Mouse (Mus musculus) myocyte (in vitro differentiated cells): ENCODE measurements at regions not wholly inside any gene's neighbourhood (a gene's known extent, or its start where the extent isn't known, plus 50 kb on each side); places are given as distances from the start of the nearest gene placed in this dataset.

ENCODE experiments used
- H3K27me3 ChIP-seq: one replicate; pipeline ENCODE4 v1.6.1; 2011; ENCODE audit not compliant: control insufficient read depth, insufficient read depth, insufficient read length
- H3K36me3 ChIP-seq: one replicate; pipeline ENCODE4 v1.6.1; 2011; ENCODE audit not compliant: control insufficient read depth, insufficient read depth
- H3K4me2 ChIP-seq: one replicate; pipeline ENCODE4 v1.6.1; 2011; ENCODE audit warnings: low read depth, control low read depth
- H3K4me3 ChIP-seq: one replicate; pipeline ENCODE4 v1.5.1; 2011; ENCODE audit warnings: mild to moderate bottlenecking, control low read depth, moderate library complexity
- H3K79me2 ChIP-seq: one replicate; pipeline ENCODE4 v1.6.1; 2011; ENCODE audit not compliant: control insufficient read depth, insufficient read depth
- H3ac ChIP-seq: one replicate; pipeline ENCODE4 v1.6.1; 2011; ENCODE audit not compliant: control insufficient read depth, insufficient read length
- CEBPB ChIP-seq: IDR thresholded peaks from 2 replicates; pipeline ENCODE4 v1.6.1; 2011; ENCODE audit warnings: mild to moderate bottlenecking, moderate library complexity; ENCODE audit not compliant: poor library complexity, insufficient read depth, severe bottlenecking
- E2F4 ChIP-seq: IDR thresholded peaks from one replicate; pipeline ENCODE4 v1.6.1; 2011; ENCODE audit warnings: mild to moderate bottlenecking, control low read depth, moderate library complexity; ENCODE audit not compliant: insufficient read depth
- MAX ChIP-seq: IDR thresholded peaks from one replicate; pipeline ENCODE4 v1.6.1; 2011; ENCODE audit warnings: low read depth, mild to moderate bottlenecking, control low read depth
- MYOD1 ChIP-seq, 3 experiments: IDR thresholded peaks; one replicate each; pipeline ENCODE4 v1.6.1; 2011; ENCODE audit warnings: control low read depth in 2 of 3, low read depth in 2 of 3, mild to moderate bottlenecking in 2 of 3, moderate library complexity in 1 of 3; ENCODE audit not compliant: insufficient read length in 2 of 3, control insufficient read depth in 1 of 3
- MYOG ChIP-seq, 3 experiments: IDR thresholded peaks; one replicate each; pipeline ENCODE4 v1.6.1; 2011; ENCODE audit warnings: control low read depth in 2 of 3, low read depth in 2 of 3, mild to moderate bottlenecking in 2 of 3; ENCODE audit not compliant: insufficient read length in 2 of 3, control insufficient read depth in 1 of 3, insufficient read depth in 1 of 3
- POLR2A ChIP-seq: IDR thresholded peaks from one replicate; pipeline ENCODE4 v1.6.1; 2011; ENCODE audit warnings: low read depth, mild to moderate bottlenecking, control low read depth, moderate library complexity; ENCODE audit not compliant: insufficient read length
- POLR2AphosphoS2 ChIP-seq: IDR thresholded peaks from one replicate; pipeline ENCODE4 v1.6.1; 2011; ENCODE audit warnings: low read depth, control low read depth; ENCODE audit not compliant: insufficient read length
- REST ChIP-seq: IDR thresholded peaks from one replicate; pipeline ENCODE4 v1.6.1; 2011; ENCODE audit warnings: mild to moderate bottlenecking, control low read depth, moderate library complexity; ENCODE audit not compliant: insufficient read depth, insufficient read length
- SRF ChIP-seq: IDR thresholded peaks from one replicate; pipeline ENCODE4 v1.6.1; 2011; ENCODE audit warnings: low read depth; ENCODE audit not compliant: control insufficient read depth, insufficient read length
- TCF12 ChIP-seq: IDR thresholded peaks from one replicate; pipeline ENCODE4 v1.6.1; 2011; ENCODE audit warnings: mild to moderate bottlenecking, control low read depth; ENCODE audit not compliant: poor library complexity, insufficient read depth, severe bottlenecking
- TCF3 ChIP-seq: IDR thresholded peaks from one replicate; pipeline ENCODE4 v1.6.1; 2011; ENCODE audit warnings: low read depth, control low read depth; ENCODE audit not compliant: insufficient read length
- USF1 ChIP-seq: IDR thresholded peaks from one replicate; pipeline ENCODE4 v1.6.1; 2011; ENCODE audit warnings: low read depth, mild to moderate bottlenecking, control low read depth, moderate library complexity

GRCm38 (mm10) chr5:101560366-101560765 lies 104.4 kb downstream of the Nkx6-1 start:
- TF ChIP-seq POLR2AphosphoS2 = no peak
- TF ChIP-seq MYOD1 (IDR thresholded peaks at IDR 0.05; ENCODE audit: control insufficient read depth in 1 of 3, insufficient read length in 2 of 3, low read depth in 2 of 3) = no peak
- no peak for TF ChIP-seq USF1
- no peak for TF ChIP-seq TCF12
- TF ChIP-seq TCF3 = no peak
- TF ChIP-seq SRF = no peak
- TF ChIP-seq E2F4 = no peak
- TF ChIP-seq MYOG (IDR thresholded peaks at IDR 0.05; ENCODE audit: control insufficient read depth in 1 of 3, insufficient read depth in 1 of 3, insufficient read length in 2 of 3, low read depth in 2 of 3) = no peak
- TF ChIP-seq MAX = no peak
- TF ChIP-seq POLR2A = no peak
- no peak for TF ChIP-seq REST
- TF ChIP-seq CEBPB = no peak
- no peak overlapping the region for H3ac ChIP-seq
- H3K27me3 ChIP-seq = no peaks in the 10 kb centered on the region
- no peak overlapping the region for H3K4me2 ChIP-seq
- no peak overlapping the region for H3K4me3 ChIP-seq
- no peaks in the 10 kb centered on the region for H3K79me2 ChIP-seq
- no peaks in the 10 kb centered on the region for H3K36me3 ChIP-seq

- H3K4me3 ChIP-seq = no peak overlapping the region
- TF ChIP-seq TCF3 (no peak), MAX (no peak), MYOD1 (IDR thresholded peaks at IDR 0.05; ENCODE audit: control insufficient read depth in 1 of 3, insufficient read length in 2 of 3, low read depth in 2 of 3) (no peak), SRF (no peak), CEBPB (no peak), TCF12 (no peak), REST (no peak), E2F4 (no peak)
- no peaks in the 10 kb centered on the region for H3K27me3 ChIP-seq
- no peaks in the 10 kb centered on the region for H3K79me2 ChIP-seq
- no peaks in the 10 kb centered on the region for H3K36me3 ChIP-seq
- H3ac ChIP-seq = no peak overlapping the region
- no peak overlapping the region for H3K4me2 ChIP-seq
These were observed 106.4 kb downstream of the Nkx6-1 start for GRCm38 (mm10) chr5:101558279-101558987.

- no peaks in the 10 kb centered on the region for H3K79me2 ChIP-seq
- H3K36me3 ChIP-seq = no peaks in the 10 kb centered on the region
- H3K4me3 ChIP-seq = no peak overlapping the region
- H3K4me2 ChIP-seq = no peak overlapping the region
- TF ChIP-seq REST = no peak
- TF ChIP-seq MAX = no peak
- TF ChIP-seq CEBPB = no peak
- TF ChIP-seq POLR2AphosphoS2 = no peak
- no peak for TF ChIP-seq TCF12
- TF ChIP-seq MYOD1 (IDR thresholded peaks at IDR 0.05; ENCODE audit: control insufficient read depth in 1 of 3, insufficient read length in 2 of 3, low read depth in 2 of 3) = no peak
- no peak for TF ChIP-seq MYOG (IDR thresholded peaks at IDR 0.05; ENCODE audit: control insufficient read depth in 1 of 3, insufficient read depth in 1 of 3, insufficient read length in 2 of 3, low read depth in 2 of 3)
- TF ChIP-seq SRF = no peak
- TF ChIP-seq TCF3 = no peak
- TF ChIP-seq POLR2A = no peak
- TF ChIP-seq E2F4 = no peak
- TF ChIP-seq USF1 = no peak
- no peaks in the 10 kb centered on the region for H3K27me3 ChIP-seq
- no peak overlapping the region for H3ac ChIP-seq
These were observed 107.6 kb downstream of the Nkx6-1 start for GRCm38 (mm10) chr5:101557156-101557555.

- Histone ChIP-seq H3K4me2 (no peak overlapping the region), H3K4me3 (no peak overlapping the region), H3K36me3 (no peaks in the 10 kb centered on the region), H3K79me2 (no peaks in the 10 kb centered on the region), H3K27me3 (peaks cover 5% of the 10 kb centered on the region), H3ac (no peak overlapping the region)
- TF ChIP-seq E2F4 (no peak), MAX (no peak), SRF (no peak), TCF3 (no peak), POLR2AphosphoS2 (no peak), POLR2A (no peak), REST (no peak), MYOG (IDR thresholded peaks at IDR 0.05; ENCODE audit: control insufficient read depth in 1 of 3, insufficient read depth in 1 of 3, insufficient read length in 2 of 3, low read depth in 2 of 3) (no peak), MYOD1 (IDR thresholded peaks at IDR 0.05; ENCODE audit: control insufficient read depth in 1 of 3, insufficient read length in 2 of 3, low read depth in 2 of 3) (no peak), CEBPB (no peak), USF1 (no peak), TCF12 (no peak)
These were observed 121.5 kb downstream of the Nkx6-1 start for GRCm38 (mm10) chr5:101543326-101543725.

DNA sequence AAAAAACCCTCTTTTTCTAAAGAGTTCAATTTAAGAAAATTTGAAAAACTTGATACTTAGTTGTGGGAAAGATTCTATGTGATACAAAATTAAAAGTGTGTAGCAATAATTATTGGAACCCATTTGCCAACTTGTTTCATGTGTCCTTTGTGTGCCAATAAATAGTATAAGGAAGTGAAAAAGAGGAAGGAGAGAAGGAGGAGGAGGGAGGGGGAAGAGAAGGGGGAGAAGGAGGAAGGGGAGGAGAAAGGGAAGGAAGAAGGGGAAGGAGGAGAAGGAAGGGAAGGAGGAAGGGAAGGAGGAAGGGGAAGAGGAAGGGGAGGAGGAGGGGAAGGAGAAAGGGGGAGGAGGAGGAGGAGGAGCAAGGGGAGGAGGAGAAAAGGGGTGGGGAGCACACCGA lies 125.0 kb downstream of the Nkx6-1 start:
- TF ChIP-seq E2F4 (no peak), REST (no peak), MYOG (IDR thresholded peaks at IDR 0.05; ENCODE audit: control insufficient read depth in 1 of 3, insufficient read depth in 1 of 3, insufficient read length in 2 of 3, low read depth in 2 of 3) (no peak), POLR2AphosphoS2 (no peak)
- peaks cover 5% of the 10 kb centered on the region for H3K27me3 ChIP-seq

More for the DNA sequence above, 125.0 kb downstream of the Nkx6-1 start:
- H3K4me2 ChIP-seq = no peak overlapping the region
- no peaks in the 10 kb centered on the region for H3K79me2 ChIP-seq
- H3K36me3 ChIP-seq = no peaks in the 10 kb centered on the region
- H3K4me3 ChIP-seq = no peak overlapping the region
- no peak overlapping the region for H3ac ChIP-seq
